Mouse (Mus musculus) intestine, embryonic 16.5 days (tissue): ENCODE results near the gene Enpp3. TPM values are rescaled to one million over a fixed set of nuclear protein-coding genes. Genes with fewer than 3 reads are reported as not detected.
A peak's percentile ranks its signal among the peaks of the same experiment; 100 is the strongest.

Experiments used
- ATAC-seq: fragments of 200-750 bp; cut with Nextera tagmentation; 2 replicates; pipeline ENCODE4 v1.8.0; 2017; ENCODE audit warnings: moderate TSS enrichment, moderate library complexity
- H3K27ac ChIP-seq: fragments of 300-500 bp; sonication (generic); 2 replicates; pipeline ENCODE4 v1.5.1; 2014; ENCODE audit warnings: mild to moderate bottlenecking, low read length
- H3K27me3 ChIP-seq: fragments of 300-500 bp; sonication (generic); replicated peaks from 2 replicates; pipeline ENCODE4 v1.6.1; 2014; ENCODE audit warnings: low read length, control low read depth, mixed read lengths; ENCODE audit not compliant: control insufficient read depth, insufficient read depth
- H3K36me3 ChIP-seq: fragments of 300-500 bp; sonication (generic); 2 replicates; pipeline ENCODE4 v1.6.1; 2014; ENCODE audit warnings: low read length, control low read depth; ENCODE audit not compliant: control insufficient read depth, insufficient read depth
- H3K4me1 ChIP-seq: fragments of 300-500 bp; sonication (generic); 2 replicates; pipeline ENCODE4 v1.6.1; 2014; ENCODE audit warnings: low read length, control low read depth, mixed read lengths; ENCODE audit not compliant: control insufficient read depth, insufficient read depth
- H3K4me2 ChIP-seq: fragments of 300-500 bp; sonication (generic); 2 replicates; pipeline ENCODE4 v1.6.1; 2014; ENCODE audit warnings: low read depth, low read length, control low read depth
- H3K4me3 ChIP-seq: fragments of 300-500 bp; sonication (generic); 2 replicates; pipeline ENCODE4 v1.5.1; 2014; ENCODE audit warnings: mild to moderate bottlenecking, low read length
- H3K9ac ChIP-seq: fragments of 300-500 bp; sonication (generic); 2 replicates; pipeline ENCODE4 v1.6.1; 2014; ENCODE audit warnings: low read depth, low read length
- H3K9me3 ChIP-seq: fragments of 300-500 bp; sonication (generic); 2 replicates; pipeline ENCODE4 v1.6.1; 2016; ENCODE audit warnings: low read length, control low read depth; ENCODE audit not compliant: control insufficient read depth
- WGBS: fragments of 180-500 bp; shearing (Covaris S2); extraction: QIAGEN DNeasy Blood & Tissue Kit; methylation state at CpG from one replicate; pipeline ENCODE4 v1.1.7; 2014; 5-methylcytosine and 5-hydroxymethylcytosine counted together
- polyA plus RNA-seq: library from polyadenylated mRNA; unstranded; fragments of >200 nt; fragmentation: Nextera tagmentation; extraction: Ambion mirVana; gene quantifications from 2 replicates; pipeline ENCODE4 v1.2.1, GENCODE M21; 2015

Gene Enpp3
- polyA plus RNA-seq, 1 experiment from 2014 or later, result 25.1 TPM

DNA sequence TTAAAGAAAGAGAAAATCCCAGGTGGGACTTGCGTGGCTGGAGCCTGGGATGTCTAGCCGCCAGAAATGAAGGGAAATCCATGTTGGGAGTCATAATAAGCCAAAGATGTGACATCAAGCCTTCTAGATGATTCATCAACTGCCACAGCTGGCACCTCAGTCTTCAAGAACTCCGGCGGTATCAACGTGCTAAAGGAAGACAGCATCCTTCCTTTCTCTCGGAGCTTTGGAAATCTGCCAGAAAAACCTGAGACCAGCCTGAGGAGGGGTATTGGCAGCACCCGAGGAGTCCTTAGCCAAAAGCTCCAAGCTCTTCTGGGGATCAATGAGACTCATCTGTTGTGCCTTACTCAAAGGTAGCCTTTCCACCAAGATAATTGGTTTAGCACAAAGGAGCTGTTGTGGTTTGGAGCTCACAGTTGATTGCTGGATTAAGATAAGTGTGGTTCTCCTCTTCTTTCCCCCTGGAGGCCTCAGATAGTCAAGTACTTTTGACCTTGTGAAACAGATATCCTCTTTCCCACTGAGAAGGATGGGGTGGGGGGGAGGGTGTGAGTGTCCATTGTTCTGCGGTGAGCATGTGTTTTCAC, 84.2 kb downstream of the Enpp3 start:
- Histone ChIP-seq H3K36me3 (no peaks in the 10 kb centered on the region), H3K9me3 (no peaks in the 10 kb centered on the region), H3K27ac (no peak overlapping the region), H3K27me3 (no peaks in the 10 kb centered on the region), H3K9ac (no peak overlapping the region), H3K4me1 (peaks cover 6% of the 10 kb centered on the region; the same call in 1 of the 2 replicates), H3K4me2 (no peak overlapping the region), H3K4me3 (no peak overlapping the region)
- 54% methylated on average over 8 of the region's 8 CpGs for WGBS
- ATAC-seq, result no peak

GRCm38 (mm10) chr10:24754874-24755540, 87.6 kb downstream of the Enpp3 start:
- Histone ChIP-seq H3K27me3 (no peaks in the 10 kb centered on the region), H3K9ac (no peak overlapping the region), H3K4me2 (peak overlapping the region; percentile 21; the same call in 1 of the 2 replicates), H3K36me3 (no peaks in the 10 kb centered on the region), H3K9me3 (no peaks in the 10 kb centered on the region), H3K27ac (no peak overlapping the region), H3K4me1 (peaks cover 6% of the 10 kb centered on the region; the same call in 1 of the 2 replicates), H3K4me3 (no peak overlapping the region)
- 67% methylated on average over 9 of the region's 9 CpGs for WGBS
- ATAC-seq, result peak; percentile 8; the same call in 1 of the 2 replicates

- WGBS, result 29% methylated on average over 11 of the region's 11 CpGs
- Histone ChIP-seq H3K4me3 (peak overlapping the region; percentile 37), H3K27ac (peak overlapping the region; percentile 68), H3K4me2 (peak overlapping the region; percentile 21), H3K27me3 (no peaks in the 10 kb centered on the region), H3K36me3 (no peaks in the 10 kb centered on the region), H3K9me3 (no peaks in the 10 kb centered on the region), H3K4me1 (peaks cover 6% of the 10 kb centered on the region; the same call in 1 of the 2 replicates), H3K9ac (peak overlapping the region; percentile 57)
- peak; percentile 72 for ATAC-seq
Measured at GRCm38 (mm10) chr10:24754251-24754835, 88.3 kb downstream of the Enpp3 start.

DNA sequence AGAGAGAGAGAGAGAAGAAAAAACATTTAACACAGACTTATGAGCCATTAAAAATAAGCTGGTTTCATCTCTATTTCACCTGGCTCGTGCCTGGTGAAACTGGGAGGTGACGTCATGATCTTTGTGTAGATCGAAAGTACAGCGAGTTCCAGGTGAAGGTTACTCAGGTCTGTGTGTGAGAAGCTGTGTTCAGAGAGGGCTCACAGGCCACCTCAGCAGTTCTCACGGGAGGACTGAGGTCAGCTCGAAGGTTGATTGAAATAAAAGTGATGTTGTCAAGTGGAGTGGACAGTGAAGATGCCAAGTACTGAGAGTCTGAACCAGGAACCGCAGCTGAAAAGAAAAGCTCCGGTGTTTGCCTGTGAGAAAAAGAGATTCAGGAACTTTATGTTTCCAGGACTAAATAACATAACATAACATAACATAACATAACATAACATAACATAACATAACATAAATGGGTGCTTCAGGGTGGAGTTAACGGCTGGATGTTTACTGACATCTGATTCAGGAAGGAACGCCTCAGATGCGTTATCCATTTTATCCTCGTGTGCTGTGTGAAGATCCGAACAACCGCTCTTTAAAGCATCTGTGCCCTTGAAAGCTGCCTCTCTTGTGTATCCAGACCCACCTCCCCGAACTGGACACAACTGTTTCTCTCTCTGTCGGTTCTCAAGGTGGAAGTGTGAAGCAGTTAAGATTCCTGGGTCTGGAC, 88.9 kb downstream of the Enpp3 start:
- Histone ChIP-seq H3K27ac (peak overlapping the region; percentile 68), H3K9ac (peak overlapping the region; percentile 57), H3K9me3 (no peaks in the 10 kb centered on the region), H3K4me3 (peak overlapping the region; percentile 37), H3K4me1 (peaks cover 6% of the 10 kb centered on the region; the same call in 1 of the 2 replicates), H3K27me3 (no peaks in the 10 kb centered on the region), H3K4me2 (peak overlapping the region; percentile 21), H3K36me3 (no peaks in the 10 kb centered on the region)
- peak; percentile 66 for ATAC-seq
- WGBS, result 48% methylated on average over 16 of the region's 16 CpGs

DNA sequence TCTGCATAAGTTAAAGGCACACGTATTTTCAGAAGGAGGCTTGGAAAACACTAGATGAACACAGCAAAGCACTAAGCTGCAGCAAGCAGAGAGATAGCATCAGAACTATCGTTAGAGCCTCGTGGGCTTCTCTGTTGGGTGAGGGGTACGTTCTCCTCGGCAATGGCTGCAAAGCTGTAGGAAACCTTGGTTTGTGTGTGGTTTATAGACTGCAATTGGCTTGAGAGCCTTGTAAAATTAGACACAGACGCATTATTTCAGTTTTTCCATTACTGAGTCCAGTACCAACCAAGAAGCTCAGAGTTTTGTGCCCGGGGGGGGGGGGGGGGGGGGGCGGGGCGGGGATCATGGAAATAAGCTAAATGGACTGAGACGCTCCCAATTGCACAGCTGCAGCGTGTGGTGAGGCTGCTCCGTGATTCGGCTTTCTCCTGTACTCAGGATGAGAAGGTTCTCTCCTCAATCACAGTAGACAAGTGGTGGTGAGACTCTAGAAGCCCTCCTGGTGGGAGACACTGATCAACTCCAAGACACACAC, 99.6 kb downstream of the Enpp3 start:
- Histone ChIP-seq H3K4me2 (no peak overlapping the region), H3K9me3 (no peaks in the 10 kb centered on the region), H3K36me3 (no peaks in the 10 kb centered on the region), H3K27ac (no peak overlapping the region), H3K4me3 (no peak overlapping the region), H3K4me1 (peaks cover 10% of the 10 kb centered on the region; the same call in 1 of the 2 replicates), H3K9ac (no peak overlapping the region), H3K27me3 (no peaks in the 10 kb centered on the region)
- ATAC-seq, result no peak
- WGBS, result 79% methylated on average over 12 of the region's 13 CpGs

DNA sequence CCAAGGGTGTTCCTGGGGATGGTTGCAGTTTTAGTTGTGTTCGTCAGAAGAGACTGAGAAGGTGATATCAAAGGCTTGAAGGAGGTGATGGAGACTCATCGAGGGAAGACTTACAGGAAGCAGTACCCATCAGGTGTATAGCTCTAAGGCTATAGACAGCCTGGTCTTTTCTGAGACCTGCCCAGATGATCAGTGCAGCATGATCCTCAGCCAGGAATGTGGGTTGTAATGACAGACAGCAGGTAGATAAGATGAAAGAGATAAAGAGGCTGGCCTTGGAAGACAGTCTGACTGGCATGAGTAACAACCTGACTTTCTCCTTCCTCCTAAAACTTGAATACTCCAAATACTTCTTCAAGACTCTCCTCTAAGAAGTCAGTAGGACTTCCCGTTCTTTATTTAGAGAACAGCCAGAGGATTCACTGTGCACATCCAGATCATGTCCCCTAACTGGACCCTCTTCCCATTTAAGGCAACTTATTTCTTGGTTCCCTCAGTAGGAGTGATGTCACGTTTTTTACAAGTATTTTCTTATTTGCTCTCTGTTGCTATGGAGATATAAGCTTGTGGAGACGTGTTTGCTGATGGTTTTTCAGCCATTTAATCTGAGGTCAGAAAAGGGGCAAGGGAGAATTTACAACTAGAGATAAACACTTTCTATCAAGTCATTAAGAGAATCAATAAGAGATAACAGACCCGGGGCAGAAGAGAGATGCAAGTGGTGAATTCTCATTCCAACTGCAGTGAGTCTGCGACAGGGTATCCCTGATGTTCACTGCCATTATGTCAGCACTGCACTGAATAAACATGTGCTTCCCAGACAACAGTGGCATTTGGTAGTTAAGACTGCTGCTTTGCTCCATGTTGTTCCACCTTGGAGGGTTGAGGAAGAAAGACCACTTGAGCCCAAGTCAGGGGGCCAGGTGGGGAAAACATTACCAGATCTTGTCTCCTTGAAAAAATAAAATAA, 101.1 kb downstream of the Enpp3 start:
- H3K9ac ChIP-seq, result no peak overlapping the region
- 32% methylated on average over 7 of the region's 7 CpGs for WGBS
- H3K4me3 ChIP-seq, result no peak overlapping the region
- no peak overlapping the region for H3K4me2 ChIP-seq
- no peak overlapping the region for H3K27ac ChIP-seq
- no peaks in the 10 kb centered on the region for H3K27me3 ChIP-seq
- no peaks in the 10 kb centered on the region for H3K36me3 ChIP-seq
- peak; percentile 62 for ATAC-seq
- H3K4me1 ChIP-seq, result peaks cover 10% of the 10 kb centered on the region; the same call in 1 of the 2 replicates
- no peaks in the 10 kb centered on the region for H3K9me3 ChIP-seq

GRCm38 (mm10) chr10:24739171-24739570, 103.5 kb downstream of the Enpp3 start:
- no peak overlapping the region for H3K27ac ChIP-seq
- no peak overlapping the region for H3K4me3 ChIP-seq
- no peak overlapping the region for H3K4me2 ChIP-seq
- H3K9ac ChIP-seq, result no peak overlapping the region
- no peak for ATAC-seq
- no peaks in the 10 kb centered on the region for H3K27me3 ChIP-seq
- WGBS, result 82% methylated on average over 2 of the region's 2 CpGs
- H3K9me3 ChIP-seq, result no peaks in the 10 kb centered on the region
- H3K36me3 ChIP-seq, result no peaks in the 10 kb centered on the region
- peaks cover 10% of the 10 kb centered on the region; the same call in 1 of the 2 replicates for H3K4me1 ChIP-seq

DNA sequence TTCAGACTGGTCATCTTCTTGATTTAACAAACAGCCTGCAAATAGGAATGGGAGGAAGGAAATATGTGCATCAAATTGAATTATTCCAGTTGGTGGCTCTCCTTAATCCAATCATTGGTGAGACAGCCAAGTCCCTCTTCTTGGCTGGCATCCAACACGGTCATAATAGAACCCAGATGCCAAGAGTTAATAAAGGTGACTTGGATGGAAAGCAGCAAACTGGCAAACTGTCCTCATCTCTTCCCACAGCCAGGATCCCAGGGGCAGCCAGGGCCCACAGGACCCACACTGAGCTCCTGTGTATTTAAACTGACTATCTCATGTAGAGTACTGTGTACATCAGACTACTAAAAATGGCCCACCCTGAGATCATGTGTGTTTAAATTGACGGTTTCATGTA, 104.2 kb downstream of the Enpp3 start:
- Histone ChIP-seq H3K27me3 (no peaks in the 10 kb centered on the region), H3K4me2 (no peak overlapping the region), H3K9me3 (no peaks in the 10 kb centered on the region), H3K9ac (no peak overlapping the region), H3K27ac (no peak overlapping the region), H3K36me3 (no peaks in the 10 kb centered on the region), H3K4me3 (no peak overlapping the region), H3K4me1 (peaks cover 10% of the 10 kb centered on the region; the same call in 1 of the 2 replicates)
- ATAC-seq, result no peak
- WGBS, result 76% methylated on average over 2 of the region's 2 CpGs
